In the genomic region with DNA sequence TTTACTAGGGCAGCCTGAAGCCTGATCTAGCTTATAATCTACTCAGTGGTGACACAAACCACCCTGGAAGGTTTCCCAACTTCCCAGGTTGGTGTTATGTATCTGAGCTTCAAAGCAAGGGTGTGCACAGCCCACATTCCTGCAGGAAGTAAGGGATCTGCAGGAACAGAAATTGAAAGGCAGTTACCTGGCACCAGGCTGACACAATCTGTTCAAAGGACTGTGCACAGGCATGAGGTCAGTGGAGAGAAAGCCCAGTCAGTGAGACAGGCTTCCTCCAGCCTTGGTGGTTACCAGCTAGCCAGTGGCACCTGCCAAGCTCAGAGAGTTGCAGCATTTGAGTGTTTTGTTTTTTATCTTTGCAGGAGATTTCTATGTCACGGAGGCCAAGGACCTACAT, we compare ENCODE assay signal across 14 mouse cellular contexts.
DNase-seq lines count a peak whose midpoint lies in the region; ATAC-seq and TF ChIP-seq lines count a peak whose summit lies in the region.
"Had no signal": no experiment of that assay in that cellular context is flagged by ENCODE, and none has a peak within 500 bp of the region (broad histone marks: within the 10 kb centered on the region; RNA-seq: fewer than 3 reads in every experiment).

No protein-coding gene starts in this region.

- TF ChIP-seq CTCF in brain, embryonic 14.5 days (IDR thresholded peaks at IDR 0.05; ENCODE audit: borderline replicate concordance, extremely low read depth, insufficient read depth, insufficient read length): no peak

- ATAC-seq in frontal cortex, adult (ENCODE audit: low TSS enrichment): peak; percentile 27; the same call in 1 of the 2 replicates
- ATAC-seq: intestine, postnatal 0 days had no signal

- DNase-seq in frontal cortex, postnatal 14 days (ENCODE audit: low spot score in 2 of 2): no peak
- DNase-seq in ZHBTc4 (ENCODE audit: low read depth, low spot score): peak; percentile 1
- peak; percentile 35 for DNase-seq in brain, embryonic 14.5 days (ENCODE audit: low read depth)
- DNase-seq in cerebellum, postnatal 10 days: peak; percentile 88
- DNase-seq in gastrocnemius, postnatal 14 days: no peak
- no peak for DNase-seq in heart, postnatal 36 days
- DNase-seq: embryo, embryonic 11 days; kidney, postnatal 14 days; layer of hippocampus, adult 9-11 months; lung, adult 18-20 months; spleen, adult 18-20 months; thymus, postnatal 25 days had no signal

- TF ChIP-seq POLR2A in brain, embryonic 14.5 days (IDR thresholded peaks at IDR 0.05; ENCODE audit: borderline replicate concordance, extremely low read depth, insufficient read depth, insufficient read length, poor library complexity, severe bottlenecking): no peak

- intact Hi-C loops in gastrocnemius, postnatal 14 days (cut with DNase I; ENCODE audit: low total_unique reads): no loop called here
- intact Hi-C loops in heart, postnatal 36 days (cut with DNase I): loop anchor here (5.0 kb wide), 1 partner anchor 137 kb away; no protein-coding TSS in a partner anchor

Comparison
In these comparisons a context has a peak if more than half of its experiments do, and no peak if none do; other contexts are left out.
1. DNase-seq: peak in ZHBTc4 (single experiment), brain, embryonic 14.5 days (single experiment) and cerebellum, postnatal 10 days (2 of 2); none in frontal cortex, postnatal 14 days (0 of 2), gastrocnemius, postnatal 14 days (single experiment) and heart, postnatal 36 days (0 of 2).